Mouse (Mus musculus) testis, adult 2 months (tissue): ENCODE data around the gene Asrgl1.

Source experiments
- CTCF ChIP-seq: fragments of 200-500 bp; IDR thresholded peaks from 2 replicates; pipeline ENCODE4 v1.5.1; 2012; ENCODE audit warnings: low read depth, mild to moderate bottlenecking, inconsistent platforms, low read length, moderate library complexity; ENCODE audit not compliant: control insufficient read depth, insufficient read depth, insufficient replicate concordance
- POLR2A ChIP-seq: fragments of 200-500 bp; IDR thresholded peaks from 2 replicates; pipeline ENCODE4 v1.6.1; 2012; ENCODE audit warnings: low read depth, mild to moderate bottlenecking, inconsistent platforms, low read length, moderate library complexity; ENCODE audit not compliant: control insufficient read depth

DNA sequence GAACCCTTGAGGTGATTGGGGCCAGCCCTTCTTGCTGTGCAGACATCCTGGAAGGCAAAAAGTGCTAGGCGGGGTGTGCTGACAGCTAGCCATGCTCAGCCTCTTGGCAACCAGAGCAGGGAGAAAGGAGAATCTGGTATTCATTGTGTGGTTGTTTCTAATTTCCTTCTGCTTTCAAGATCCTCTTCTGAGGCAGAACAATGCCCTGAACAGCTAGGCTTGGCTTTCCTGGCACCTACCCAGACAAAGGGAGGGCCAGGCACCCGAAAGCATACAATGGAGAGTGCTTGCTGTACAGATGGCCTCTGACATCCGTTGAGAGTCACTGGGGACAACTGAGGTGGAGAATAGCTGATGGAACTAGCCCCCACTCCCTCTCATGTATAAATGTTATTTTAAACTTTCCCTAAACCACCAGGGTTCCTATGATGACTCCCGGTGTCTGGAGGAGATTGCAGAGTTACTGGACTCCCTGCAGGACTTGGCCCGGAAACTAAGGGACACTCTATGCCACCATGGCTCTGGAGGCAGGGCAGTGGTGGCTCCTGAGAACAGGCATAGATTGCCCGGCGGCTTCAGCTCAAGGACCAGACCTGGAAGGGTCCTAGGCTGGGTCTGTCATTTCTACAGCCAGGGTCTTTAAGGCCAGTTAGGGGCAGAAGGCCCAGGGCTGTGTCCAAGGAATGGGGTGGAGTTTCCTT, 63.8 kb downstream of the Asrgl1 start:
- TF ChIP-seq POLR2A (no peak), CTCF (no peak)
